Mouse (Mus musculus): ENCODE measurements around the gene Zfp385b. TPM values are rescaled to one million over a fixed set of nuclear protein-coding genes. Genes with fewer than 3 reads are reported as not detected.
"Not testable (repeated sequence)": the region's sequence is repeated elsewhere in the genome, so short reads cannot be mapped to it uniquely, and the experiment has no call there.

Zfp385b gene
- polyA plus RNA-seq, 1 experiment from 2014 or later = 0.85 TPM

GRCm38 (mm10) chr2:77457120-77457519, 362.3 kb downstream of the Zfp385b start:
- WGBS = 77% methylated on average over 1 of the region's 1 CpGs
- no peak for DNase-seq (ENCODE audit: low spot score)
- Histone ChIP-seq H3K9me3 (no peaks in the 10 kb centered on the region), H3K27ac (replicated peaks) (no peak overlapping the region), H3K27me3 (replicated peaks; ENCODE audit: low read depth, poor library complexity, severe bottlenecking) (no peaks in the 10 kb centered on the region), H3K4me3 (no peak overlapping the region), H3K4me1 (no peaks in the 10 kb centered on the region), H3K36me3 (replicated peaks) (no peaks in the 10 kb centered on the region)

- no peaks in the 10 kb centered on the region for H3K4me1 ChIP-seq
- H3K4me3 ChIP-seq = no peak overlapping the region
- H3K36me3 ChIP-seq (replicated peaks) = no peaks in the 10 kb centered on the region
- H3K27me3 ChIP-seq (replicated peaks; ENCODE audit: low read depth, poor library complexity, severe bottlenecking) = no peaks in the 10 kb centered on the region
- no peak overlapping the region for H3K27ac ChIP-seq (replicated peaks)
- H3K9me3 ChIP-seq = no peaks in the 10 kb centered on the region
- DNase-seq (ENCODE audit: low spot score) = peak; percentile 65
- 46% methylated on average over 4 of the region's 4 CpGs for WGBS
Measured at GRCm38 (mm10) chr2:77456602-77457001, 362.8 kb downstream of the Zfp385b start.

GRCm38 (mm10) chr2:77454341-77454937, 365.0 kb downstream of the Zfp385b start:
- Histone ChIP-seq H3K36me3 (replicated peaks) (no peaks in the 10 kb centered on the region), H3K4me3 (no peak overlapping the region), H3K27ac (replicated peaks) (no peak overlapping the region), H3K27me3 (replicated peaks; ENCODE audit: low read depth, poor library complexity, severe bottlenecking) (no peaks in the 10 kb centered on the region), H3K4me1 (peaks cover 6% of the 10 kb centered on the region), H3K9me3 (no peaks in the 10 kb centered on the region)
- DNase-seq (ENCODE audit: low spot score) = no peak
- WGBS = 81% methylated on average over 7 of the region's 7 CpGs

- Histone ChIP-seq H3K4me1 (peaks cover 8% of the 10 kb centered on the region), H3K9me3 (no peaks in the 10 kb centered on the region), H3K27ac (replicated peaks) (no peak overlapping the region), H3K4me3 (no peak overlapping the region), H3K27me3 (replicated peaks; ENCODE audit: low read depth, poor library complexity, severe bottlenecking) (no peaks in the 10 kb centered on the region), H3K36me3 (replicated peaks) (no peaks in the 10 kb centered on the region)
- WGBS = 80% methylated on average over 3 of the region's 3 CpGs
- DNase-seq (ENCODE audit: low spot score) = no peak
Measured at GRCm38 (mm10) chr2:77453786-77454185, 365.7 kb downstream of the Zfp385b start.

- H3K9me3 ChIP-seq; H3K27me3 ChIP-seq (replicated peaks; ENCODE audit: low read depth, poor library complexity, severe bottlenecking); DNase-seq (ENCODE audit: low spot score); H3K4me3 ChIP-seq; H3K27ac ChIP-seq (replicated peaks); H3K36me3 ChIP-seq (replicated peaks): not testable (repeated sequence)
- 53% methylated on average over 5 of the region's 5 CpGs for WGBS
- peaks cover 12% of the 10 kb centered on the region for H3K4me1 ChIP-seq
Measured at GRCm38 (mm10) chr2:77450017-77450416, 369.4 kb downstream of the Zfp385b start.

GRCm38 (mm10) chr2:77448951-77449480, 370.4 kb downstream of the Zfp385b start:
- H3K4me3 ChIP-seq = no peak overlapping the region

GRCm38 (mm10) chr2:77444282-77444681, 375.2 kb downstream of the Zfp385b start:
- H3K36me3 ChIP-seq (replicated peaks) = no peaks in the 10 kb centered on the region
- H3K9me3 ChIP-seq = no peaks in the 10 kb centered on the region
- no peaks in the 10 kb centered on the region for H3K27me3 ChIP-seq (replicated peaks; ENCODE audit: low read depth, poor library complexity, severe bottlenecking)
- H3K4me3 ChIP-seq = no peak overlapping the region
- 0 out of 2 replicates have a peak, but pooled peaks cover 7% of the 10 kb centered on the region for H3K4me1 ChIP-seq
- DNase-seq (ENCODE audit: low spot score) = no peak
- no peak overlapping the region for H3K27ac ChIP-seq (replicated peaks)
- 94% methylated on average over 8 of the region's 8 CpGs for WGBS

More at GRCm38 (mm10) chr2:77448951-77449480, 370.4 kb downstream of the Zfp385b start:
- Histone ChIP-seq H3K27ac (replicated peaks) (no peak overlapping the region), H3K9me3 (no peaks in the 10 kb centered on the region), H3K27me3 (replicated peaks; ENCODE audit: low read depth, poor library complexity, severe bottlenecking) (no peaks in the 10 kb centered on the region), H3K4me1 (peaks cover 12% of the 10 kb centered on the region), H3K36me3 (replicated peaks) (no peaks in the 10 kb centered on the region)
- no peak for DNase-seq (ENCODE audit: low spot score)
- 40% methylated on average over 8 of the region's 8 CpGs for WGBS

- no peak for DNase-seq (ENCODE audit: low spot score)
- no peak overlapping the region for H3K4me3 ChIP-seq
- no peaks in the 10 kb centered on the region for H3K9me3 ChIP-seq
- H3K36me3 ChIP-seq (replicated peaks) = no peaks in the 10 kb centered on the region
- no peaks in the 10 kb centered on the region for H3K27me3 ChIP-seq (replicated peaks; ENCODE audit: low read depth, poor library complexity, severe bottlenecking)
- 84% methylated on average over 2 of the region's 2 CpGs for WGBS
- peaks cover 17% of the 10 kb centered on the region for H3K4me1 ChIP-seq
- no peak overlapping the region for H3K27ac ChIP-seq (replicated peaks)
Measured at GRCm38 (mm10) chr2:77440591-77440990, 378.8 kb downstream of the Zfp385b start.

GRCm38 (mm10) chr2:77436241-77436759, 383.1 kb downstream of the Zfp385b start:
- WGBS = 58% methylated on average over 9 of the region's 9 CpGs
- no peak for DNase-seq (ENCODE audit: low spot score)
- Histone ChIP-seq H3K9me3 (no peaks in the 10 kb centered on the region), H3K4me1 (peaks cover 17% of the 10 kb centered on the region), H3K36me3 (replicated peaks) (no peaks in the 10 kb centered on the region), H3K27ac (replicated peaks) (no peak overlapping the region), H3K4me3 (no peak overlapping the region), H3K27me3 (replicated peaks; ENCODE audit: low read depth, poor library complexity, severe bottlenecking) (no peaks in the 10 kb centered on the region)

- Histone ChIP-seq H3K27ac (replicated peaks) (no peak overlapping the region), H3K27me3 (replicated peaks; ENCODE audit: low read depth, poor library complexity, severe bottlenecking) (no peaks in the 10 kb centered on the region), H3K4me1 (peaks cover 8% of the 10 kb centered on the region), H3K36me3 (replicated peaks) (no peaks in the 10 kb centered on the region), H3K9me3 (no peaks in the 10 kb centered on the region), H3K4me3 (no peak overlapping the region)
- no peak for DNase-seq (ENCODE audit: low spot score)
- 53% methylated on average over 10 of the region's 10 CpGs for WGBS
Measured at GRCm38 (mm10) chr2:77419476-77419875, 400.0 kb downstream of the Zfp385b start.

GRCm38 (mm10) chr2:77418078-77418477, 401.4 kb downstream of the Zfp385b start:
- H3K27me3 ChIP-seq (replicated peaks; ENCODE audit: low read depth, poor library complexity, severe bottlenecking) = no peaks in the 10 kb centered on the region
- H3K4me3 ChIP-seq = no peak overlapping the region
- no peaks in the 10 kb centered on the region for H3K9me3 ChIP-seq
- peaks cover 8% of the 10 kb centered on the region for H3K4me1 ChIP-seq
- DNase-seq (ENCODE audit: low spot score) = no peak
- 72% methylated on average over 5 of the region's 5 CpGs for WGBS
- H3K36me3 ChIP-seq (replicated peaks) = no peaks in the 10 kb centered on the region
- no peak overlapping the region for H3K27ac ChIP-seq (replicated peaks)

- no peak for DNase-seq (ENCODE audit: low spot score)
Measured at GRCm38 (mm10) chr2:77412171-77412570, 407.3 kb downstream of the Zfp385b start.

GRCm38 (mm10) chr2:77411612-77412011, 407.8 kb downstream of the Zfp385b start:
- H3K27ac ChIP-seq (replicated peaks) = no peak overlapping the region
- H3K27me3 ChIP-seq (replicated peaks; ENCODE audit: low read depth, poor library complexity, severe bottlenecking) = no peaks in the 10 kb centered on the region
- H3K4me1 ChIP-seq = no peaks in the 10 kb centered on the region
- no peaks in the 10 kb centered on the region for H3K9me3 ChIP-seq
- H3K4me3 ChIP-seq = no peak overlapping the region
- WGBS = 83% methylated on average over 13 of the region's 13 CpGs
- DNase-seq (ENCODE audit: low spot score) = no peak
- H3K36me3 ChIP-seq (replicated peaks) = no peaks in the 10 kb centered on the region

More at GRCm38 (mm10) chr2:77412171-77412570, 407.3 kb downstream of the Zfp385b start:
- H3K4me1 ChIP-seq = no peaks in the 10 kb centered on the region
- no peaks in the 10 kb centered on the region for H3K27me3 ChIP-seq (replicated peaks; ENCODE audit: low read depth, poor library complexity, severe bottlenecking)
- no peak overlapping the region for H3K27ac ChIP-seq (replicated peaks)
- 93% methylated on average over 9 of the region's 9 CpGs for WGBS
- H3K9me3 ChIP-seq = no peaks in the 10 kb centered on the region
- no peaks in the 10 kb centered on the region for H3K36me3 ChIP-seq (replicated peaks)
- H3K4me3 ChIP-seq = no peak overlapping the region
